Mouse (Mus musculus): Measurements from ENCODE around the gene Lpin2. TPM values are rescaled to one million over a fixed set of nuclear protein-coding genes. Genes with fewer than 3 reads are reported as not detected.

Lpin2 gene
- polyA plus RNA-seq, 1 experiment: 55.8 TPM

- Histone ChIP-seq H3K4me1 (ENCODE audit: control insufficient read depth, insufficient read depth, low read length) (peaks cover 24% of the 10 kb centered on the region), H3K4me3 (replicated peaks; ENCODE audit: extremely low read depth, low read depth, low read length) (no peak overlapping the region)
- 93% methylated on average over 1 of the region's 1 CpGs for WGBS
- no peak for TF ChIP-seq CTCF (IDR thresholded peaks at IDR 0.05; ENCODE audit: insufficient read depth, low read length)
- no peak for TF ChIP-seq POLR2A (IDR thresholded peaks at IDR 0.05; ENCODE audit: borderline replicate concordance, extremely low read depth, low read depth, low read length)
- DNase-seq: no peak
Observed at GRCm38 (mm10) chr17:71208921-71209320, 26.6 kb downstream of the Lpin2 start.

GRCm38 (mm10) chr17:71209936-71210335, 27.6 kb downstream of the Lpin2 start:
- no peak for TF ChIP-seq POLR2A (IDR thresholded peaks at IDR 0.05; ENCODE audit: borderline replicate concordance, extremely low read depth, low read depth, low read length)
- TF ChIP-seq CTCF (IDR thresholded peaks at IDR 0.05; ENCODE audit: insufficient read depth, low read length): no peak
- 61% methylated on average over 3 of the region's 3 CpGs for WGBS
- DNase-seq: no peak

GRCm38 (mm10) chr17:71211962-71212646, 29.7 kb downstream of the Lpin2 start:
- Histone ChIP-seq H3K4me3 (replicated peaks; ENCODE audit: extremely low read depth, low read depth, low read length) (no peak overlapping the region), H3K4me1 (ENCODE audit: control insufficient read depth, insufficient read depth, low read length) (peaks cover 9% of the 10 kb centered on the region)
- no peak for TF ChIP-seq POLR2A (IDR thresholded peaks at IDR 0.05; ENCODE audit: borderline replicate concordance, extremely low read depth, low read depth, low read length)
- no peak for TF ChIP-seq CTCF (IDR thresholded peaks at IDR 0.05; ENCODE audit: insufficient read depth, low read length)
- DNase-seq: no peak
- WGBS: 67% methylated on average over 6 of the region's 6 CpGs

More at GRCm38 (mm10) chr17:71209936-71210335, 27.6 kb downstream of the Lpin2 start:
- Histone ChIP-seq H3K4me3 (replicated peaks; ENCODE audit: extremely low read depth, low read depth, low read length) (no peak overlapping the region), H3K4me1 (ENCODE audit: control insufficient read depth, insufficient read depth, low read length) (peaks cover 20% of the 10 kb centered on the region)

GRCm38 (mm10) chr17:71213666-71214065, 31.3 kb downstream of the Lpin2 start:
- H3K4me3 ChIP-seq (replicated peaks; ENCODE audit: extremely low read depth, low read depth, low read length): no peak overlapping the region
- H3K4me1 ChIP-seq (ENCODE audit: control insufficient read depth, insufficient read depth, low read length): peaks cover 7% of the 10 kb centered on the region
- WGBS: 81% methylated on average over 1 of the region's 1 CpGs
- no peak for TF ChIP-seq CTCF (IDR thresholded peaks at IDR 0.05; ENCODE audit: insufficient read depth, low read length)
- no peak for TF ChIP-seq POLR2A (IDR thresholded peaks at IDR 0.05; ENCODE audit: borderline replicate concordance, extremely low read depth, low read depth, low read length)
- DNase-seq: no peak

- no peak for DNase-seq
- WGBS: 68% methylated on average over 17 of the region's 17 CpGs
- TF ChIP-seq POLR2A (IDR thresholded peaks at IDR 0.05; ENCODE audit: borderline replicate concordance, extremely low read depth, low read depth, low read length): no peak
- no peak for TF ChIP-seq CTCF (IDR thresholded peaks at IDR 0.05; ENCODE audit: insufficient read depth, low read length)
- H3K4me3 ChIP-seq (replicated peaks; ENCODE audit: extremely low read depth, low read depth, low read length): no peak overlapping the region
- H3K4me1 ChIP-seq (ENCODE audit: control insufficient read depth, insufficient read depth, low read length): peaks cover 7% of the 10 kb centered on the region
Observed at GRCm38 (mm10) chr17:71214514-71215240, 32.3 kb downstream of the Lpin2 start.

GRCm38 (mm10) chr17:71215241-71215839, 33.0 kb downstream of the Lpin2 start:
- 56% methylated on average over 2 of the region's 2 CpGs for WGBS
- peaks cover 7% of the 10 kb centered on the region for H3K4me1 ChIP-seq (ENCODE audit: control insufficient read depth, insufficient read depth, low read length)
- DNase-seq: no peak
- H3K4me3 ChIP-seq (replicated peaks; ENCODE audit: extremely low read depth, low read depth, low read length): no peak overlapping the region
- TF ChIP-seq POLR2A (IDR thresholded peaks at IDR 0.05; ENCODE audit: borderline replicate concordance, extremely low read depth, low read depth, low read length): no peak
- no peak for TF ChIP-seq CTCF (IDR thresholded peaks at IDR 0.05; ENCODE audit: insufficient read depth, low read length)

GRCm38 (mm10) chr17:71216263-71216662, 33.9 kb downstream of the Lpin2 start:
- DNase-seq: no peak
- TF ChIP-seq POLR2A (IDR thresholded peaks at IDR 0.05; ENCODE audit: borderline replicate concordance, extremely low read depth, low read depth, low read length): no peak
- TF ChIP-seq CTCF (IDR thresholded peaks at IDR 0.05; ENCODE audit: insufficient read depth, low read length): no peak
- H3K4me3 ChIP-seq (replicated peaks; ENCODE audit: extremely low read depth, low read depth, low read length): no peak overlapping the region
- 92% methylated on average over 2 of the region's 2 CpGs for WGBS
- peaks cover 7% of the 10 kb centered on the region for H3K4me1 ChIP-seq (ENCODE audit: control insufficient read depth, insufficient read depth, low read length)

GRCm38 (mm10) chr17:71217111-71217685, 34.8 kb downstream of the Lpin2 start:
- 0 out of 2 replicates have a peak, but pooled peaks cover 3% of the 10 kb centered on the region for H3K4me1 ChIP-seq (ENCODE audit: control insufficient read depth, insufficient read depth, low read length)
- DNase-seq: no peak
- no peak overlapping the region for H3K4me3 ChIP-seq (replicated peaks; ENCODE audit: extremely low read depth, low read depth, low read length)
- WGBS: 83% methylated on average over 5 of the region's 5 CpGs
- TF ChIP-seq POLR2A (IDR thresholded peaks at IDR 0.05; ENCODE audit: borderline replicate concordance, extremely low read depth, low read depth, low read length) (no peak), CTCF (IDR thresholded peaks at IDR 0.05; ENCODE audit: insufficient read depth, low read length) (no peak)

GRCm38 (mm10) chr17:71221383-71221782, 39.0 kb downstream of the Lpin2 start:
- no peak for TF ChIP-seq CTCF (IDR thresholded peaks at IDR 0.05; ENCODE audit: insufficient read depth, low read length)
- TF ChIP-seq POLR2A (IDR thresholded peaks at IDR 0.05; ENCODE audit: borderline replicate concordance, extremely low read depth, low read depth, low read length): no peak
- Histone ChIP-seq H3K4me3 (replicated peaks; ENCODE audit: extremely low read depth, low read depth, low read length) (no peak overlapping the region), H3K4me1 (ENCODE audit: control insufficient read depth, insufficient read depth, low read length) (no peaks in the 10 kb centered on the region)
- no peak for DNase-seq
- 74% methylated on average over 3 of the region's 3 CpGs for WGBS

All from lung, adult 2 months (tissue).